Mouse (Mus musculus): ENCODE data around the gene Ptprn. TPM values are rescaled to one million over a fixed set of nuclear protein-coding genes. Genes with fewer than 3 reads are reported as not detected.

Ptprn gene
- total RNA-seq, 2 experiments from 2014 or later = 0.08 to 0.13 TPM

DNA sequence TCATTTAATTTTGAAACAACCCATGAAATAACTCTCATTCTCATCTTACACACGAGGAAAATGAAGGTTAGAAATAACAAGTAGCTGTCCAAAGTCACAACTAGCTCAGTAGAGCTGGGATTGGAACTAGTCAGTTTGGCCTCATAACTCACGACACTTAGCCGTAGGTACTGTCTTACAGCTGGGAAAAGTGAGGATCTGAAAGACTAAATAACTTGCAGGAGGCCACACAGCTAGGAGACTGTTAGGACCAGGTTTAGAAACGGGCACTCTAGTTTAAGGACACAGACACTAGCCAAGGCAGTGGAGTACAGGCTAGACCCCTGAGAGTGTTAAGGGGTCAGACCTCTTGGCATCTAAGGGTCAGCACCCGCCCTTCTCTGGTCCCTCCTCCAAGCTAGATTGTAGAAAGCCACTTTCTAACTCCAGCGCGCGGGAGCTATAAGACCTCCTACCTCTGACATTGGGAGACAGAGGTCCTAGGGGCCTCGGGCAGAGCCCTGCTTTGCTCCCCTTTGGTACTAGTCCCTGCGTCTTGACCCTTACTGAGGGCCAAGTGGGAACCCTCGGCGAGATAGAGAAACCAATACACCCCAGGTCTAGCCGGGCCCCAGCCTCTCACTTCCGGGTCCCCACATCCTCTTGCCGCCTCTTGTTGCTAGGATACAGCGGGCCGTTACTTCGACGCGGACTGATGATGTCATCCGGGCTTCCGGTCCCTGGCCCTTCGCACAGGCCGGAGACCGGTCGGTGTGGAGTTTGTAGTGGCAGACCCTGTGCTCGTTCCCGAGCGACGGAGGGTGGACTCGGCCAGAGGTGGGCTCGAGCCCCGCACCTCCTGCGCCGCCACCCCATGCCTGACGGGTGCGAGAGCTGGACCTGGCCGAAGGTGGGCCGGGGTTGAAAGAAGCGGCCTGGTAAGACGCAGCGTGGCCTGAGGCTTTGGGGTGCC, 53.9 kb downstream of the Ptprn start, which contains the start of the genes Glb1l and Stk16:
Gene Glb1l, minus strand, starts transcription at position 678 of the 952 bp plus-strand sequence.
Gene Stk16, plus strand, starts transcription at position 703 of the 952 bp plus-strand sequence.
- intact Hi-C loops (cut with DNase I; ENCODE audit: low total_unique reads) = no loop called here
- peak; percentile 96 for DNase-seq

DNA sequence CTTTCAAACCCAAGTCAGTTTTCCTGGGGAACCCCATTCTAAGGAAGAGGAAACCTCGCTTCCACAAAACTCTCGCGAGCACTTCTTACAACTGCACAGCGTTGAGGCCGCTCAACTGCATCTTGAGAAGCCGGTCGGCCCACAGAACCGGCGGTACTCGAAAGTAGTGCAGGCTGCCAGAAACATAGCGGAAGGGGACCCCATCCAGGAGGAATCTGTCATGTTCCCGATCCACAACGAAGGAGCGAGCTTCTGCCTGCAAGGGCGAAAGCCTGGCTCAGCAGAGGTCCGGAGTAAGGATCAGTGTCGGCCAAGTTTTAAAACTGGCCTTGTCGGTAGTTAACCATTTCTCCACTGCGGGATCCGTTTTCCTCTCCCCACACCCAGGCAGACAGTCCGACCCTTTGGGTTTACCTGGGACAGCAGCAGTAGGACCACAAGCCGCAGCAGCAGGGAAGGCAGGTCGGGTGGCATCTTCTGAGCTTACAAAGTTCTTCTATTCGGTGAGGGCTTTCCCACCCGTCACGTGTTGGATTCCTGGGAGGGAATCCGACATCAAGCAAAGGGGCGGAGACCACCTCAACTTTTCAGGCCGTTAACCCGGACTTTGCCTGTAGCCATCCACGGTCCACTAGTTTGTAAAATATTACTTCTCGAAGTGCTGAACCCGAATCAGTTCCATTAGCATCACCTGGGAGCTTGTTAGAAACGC, 55.2 kb downstream of the Ptprn start:
- intact Hi-C loops (cut with DNase I; ENCODE audit: low total_unique reads) = no loop called here
- DNase-seq = peak; percentile 32

DNA sequence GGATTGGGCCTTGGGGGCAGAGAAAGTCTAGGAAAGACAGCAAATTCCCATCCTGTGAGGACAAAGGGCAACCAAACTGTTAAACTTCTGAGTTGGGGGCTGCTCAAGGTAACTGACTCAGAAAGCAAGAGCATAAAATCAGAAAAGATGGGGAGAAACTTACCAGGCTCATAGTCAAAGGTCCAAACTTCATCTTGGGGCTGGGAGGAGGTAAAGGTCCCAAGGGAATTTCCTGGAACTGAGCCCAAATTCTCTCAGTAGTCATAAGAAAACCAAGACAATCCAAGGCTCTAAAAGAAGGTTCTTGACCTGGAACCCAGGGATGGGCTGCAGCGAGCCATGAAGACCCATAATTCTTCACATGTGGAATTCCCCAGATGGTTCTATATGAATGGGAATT, 63.1 kb downstream of the Ptprn start:
- intact Hi-C loops (cut with DNase I; ENCODE audit: low total_unique reads) = no loop called here
- no peak for DNase-seq

Small RNA genes lying within 50 kb of the gene (microRNA-seq; reads per million reads assigned to microRNA genes)
- gene Gm27943 = 0 reads per million in 2 experiments

Other genes starting within 250 kb of the Ptprn start
- 1 to 10 TPM; 4.8 to 5.1 TPM for gene Nhej1, start 139.3 kb downstream of the Ptprn start, total RNA-seq (2021)
- gene Slc23a3, start 130.6 kb downstream of the Ptprn start, total RNA-seq (2021) = under 1 TPM in 1 of 2 experiments, not detected in 1; 0.11 TPM
- 10 to 100 TPM; 15.1 to 18.4 TPM for gene Cnppd1, start 121.8 kb downstream of the Ptprn start, total RNA-seq (2021)
- gene Retreg2, start 121.7 kb downstream of the Ptprn start, total RNA-seq (2021) = 10 to 100 TPM; 13.2 to 15.1 TPM
- gene Zfand2b, start 95.9 kb downstream of the Ptprn start, total RNA-seq (2021) = 10 to 100 TPM; 14.9 to 17.0 TPM
- gene Abcb6, start 84.1 kb downstream of the Ptprn start, total RNA-seq (2021) = 10 to 100 TPM; 25.2 to 26.4 TPM
- 1 to 10 TPM; 4.0 to 5.7 TPM for gene Ankzf1, start 72.4 kb downstream of the Ptprn start, total RNA-seq (2021)
- gene Atg9a, start 72.3 kb downstream of the Ptprn start, total RNA-seq (2021) = 10 to 100 TPM; 58.2 to 61.7 TPM
- 1 to 10 TPM; 4.5 to 4.8 TPM for gene Glb1l, start 53.7 kb downstream of the Ptprn start, total RNA-seq (2021)
- gene Stk16, start 53.7 kb downstream of the Ptprn start, total RNA-seq (2021) = 10 to 100 TPM; 27.2 to 28.2 TPM
- 100 to 1,000 TPM; 475 to 599 TPM for gene Tuba4a, start 44.6 kb downstream of the Ptprn start, total RNA-seq (2021)
- gene A630095N17Rik, start 32.4 kb downstream of the Ptprn start, total RNA-seq (2021) = not detected
- gene Dnajb2, start 28.1 kb downstream of the Ptprn start, total RNA-seq (2021) = 10 to 100 TPM; 32.4 to 33.2 TPM
- not detected for gene Resp18, start 13.9 kb upstream of the Ptprn start, total RNA-seq (2021)
- gene Dnpep, start 53.5 kb upstream of the Ptprn start, total RNA-seq (2021) = 10 to 100 TPM; 52.7 to 54.6 TPM
- 1,000 to 10,000 TPM; 1,553 to 1,562 TPM for gene Des, start 95.8 kb upstream of the Ptprn start, total RNA-seq (2021)
- 100 to 1,000 TPM; 167 to 173 TPM for gene Speg, start 110.8 kb upstream of the Ptprn start, total RNA-seq (2021)
- gene Gmppa, start 171.4 kb upstream of the Ptprn start, total RNA-seq (2021) = 10 to 100 TPM; 34.5 to 38.7 TPM
- gene Asic4, start 185.9 kb upstream of the Ptprn start, total RNA-seq (2021) = not detected
- gene Chpf, start 214.8 kb upstream of the Ptprn start, total RNA-seq (2021) = 10 to 100 TPM; 14.9 to 20.7 TPM
- under 1 TPM; 0.09 to 0.25 TPM for gene Tmem198, start 215.0 kb upstream of the Ptprn start, total RNA-seq (2021)
- gene Obsl1, start 241.9 kb upstream of the Ptprn start, total RNA-seq (2021) = 10 to 100 TPM; 65.6 to 69.5 TPM
- gene Inha, start 242.6 kb upstream of the Ptprn start, total RNA-seq (2021) = 1 to 10 TPM; 6.5 to 7.7 TPM

Measured in gastrocnemius, postnatal 14 days (tissue).